Mouse (Mus musculus): ENCODE results near the gene Tdpoz3.
"Not testable (repeated sequence)": the region's sequence is repeated elsewhere in the genome, so short reads cannot be mapped to it uniquely, and the experiment has no call there.

GRCm38 (mm10) chr3:93870635-93871034 lies 44.8 kb downstream of the Tdpoz3 start:
- TF ChIP-seq CTCF (IDR thresholded peaks at IDR 0.05; ENCODE audit: borderline replicate concordance, insufficient read depth, low read depth, low read length); POLR2A (IDR thresholded peaks at IDR 0.05; ENCODE audit: borderline replicate concordance, insufficient read depth, low read length): not testable (repeated sequence)
